Mouse (Mus musculus) limb, embryonic 12.5 days (tissue): Measurements from ENCODE around the gene Fancf. TPM values are rescaled to one million over a fixed set of nuclear protein-coding genes. Genes with fewer than 3 reads are reported as not detected.

Source experiments
- ATAC-seq: fragments of 200-750 bp; cut with Nextera tagmentation; 2 replicates; pipeline ENCODE4 v1.8.0; 2017; ENCODE audit warnings: low read depth, moderate TSS enrichment; ENCODE audit not compliant: insufficient number of reproducible peaks, insufficient read depth, low FRiP score, low TSS enrichment
- H3K27ac ChIP-seq: fragments of 300-500 bp; sonication (generic); 2 replicates; pipeline ENCODE4 v1.5.1; 2016; ENCODE audit warnings: mild to moderate bottlenecking, moderate library complexity
- H3K27me3 ChIP-seq: fragments of 300-500 bp; sonication (generic); 2 replicates; pipeline ENCODE4 v1.6.1; 2016; ENCODE audit warnings: mild to moderate bottlenecking, moderate library complexity
- H3K36me3 ChIP-seq: fragments of 300-500 bp; sonication (generic); 2 replicates; pipeline ENCODE4 v1.6.1; 2016; ENCODE audit warnings: mild to moderate bottlenecking, moderate library complexity
- H3K4me1 ChIP-seq: fragments of 300-500 bp; sonication (generic); replicated peaks from 2 replicates; pipeline ENCODE4 v1.6.1; 2016
- H3K4me2 ChIP-seq: fragments of 300-500 bp; sonication (generic); 2 replicates; pipeline ENCODE4 v1.6.1; 2016; ENCODE audit warnings: mild to moderate bottlenecking, moderate library complexity
- H3K4me3 ChIP-seq: fragments of 300-500 bp; sonication (generic); replicated peaks from 2 replicates; pipeline ENCODE4 v1.5.1; 2016; ENCODE audit warnings: mild to moderate bottlenecking
- H3K9ac ChIP-seq: fragments of 300-500 bp; sonication (generic); replicated peaks from 2 replicates; pipeline ENCODE4 v1.6.1; 2016; ENCODE audit warnings: mild to moderate bottlenecking, moderate library complexity
- H3K9me3 ChIP-seq: fragments of 300-500 bp; sonication (generic); 2 replicates; pipeline ENCODE4 v1.6.1; 2016; ENCODE audit warnings: mild to moderate bottlenecking, moderate library complexity
- WGBS: fragments of 180-500 bp; shearing (Covaris S2); methylation state at CpG from one replicate; pipeline ENCODE4 v1.1.7; 2016; 5-methylcytosine and 5-hydroxymethylcytosine counted together
- polyA plus RNA-seq: library from polyadenylated mRNA; unstranded; fragments of >200 nt; fragmentation: Nextera tagmentation; extraction: Ambion mirVana; gene quantifications from 2 replicates; pipeline ENCODE4 v1.2.1, GENCODE M21; 2016

Gene Fancf
- polyA plus RNA-seq, 1 experiment from 2014 or later = 27.0 TPM

- no peak overlapping the region for H3K27ac ChIP-seq
- no peak for ATAC-seq
Observed at GRCm38 (mm10) chr7:51840515-51840914, 21.6 kb downstream of the Fancf start.

GRCm38 (mm10) chr7:51831917-51832316, 30.1 kb downstream of the Fancf start:
- Histone ChIP-seq H3K9ac (no peak overlapping the region), H3K36me3 (no peaks in the 10 kb centered on the region), H3K4me3 (no peak overlapping the region), H3K27ac (peak overlapping the region; percentile 70), H3K27me3 (no peaks in the 10 kb centered on the region), H3K4me1 (peaks cover 18% of the 10 kb centered on the region), H3K4me2 (no peak overlapping the region), H3K9me3 (no peaks in the 10 kb centered on the region)
- WGBS = 4% methylated on average over 7 of the region's 7 CpGs
- ATAC-seq = peak; percentile 86

More at GRCm38 (mm10) chr7:51840515-51840914, 21.6 kb downstream of the Fancf start:
- Histone ChIP-seq H3K4me1 (no peaks in the 10 kb centered on the region), H3K9ac (no peak overlapping the region), H3K4me2 (no peak overlapping the region), H3K9me3 (peaks cover 10% of the 10 kb centered on the region), H3K4me3 (no peak overlapping the region), H3K36me3 (no peaks in the 10 kb centered on the region), H3K27me3 (no peaks in the 10 kb centered on the region)
- 86% methylated on average over 7 of the region's 7 CpGs for WGBS

- H3K27ac ChIP-seq = no peak overlapping the region
- no peak overlapping the region for H3K9ac ChIP-seq
- ATAC-seq = no peak
- 79% methylated on average over 7 of the region's 7 CpGs for WGBS
- no peaks in the 10 kb centered on the region for H3K36me3 ChIP-seq
- peaks cover 9% of the 10 kb centered on the region for H3K4me1 ChIP-seq
- H3K9me3 ChIP-seq = no peaks in the 10 kb centered on the region
- no peak overlapping the region for H3K4me3 ChIP-seq
- H3K4me2 ChIP-seq = no peak overlapping the region
- H3K27me3 ChIP-seq = no peaks in the 10 kb centered on the region
Observed at GRCm38 (mm10) chr7:51823562-51824338, 38.3 kb downstream of the Fancf start.

- no peak overlapping the region for H3K27ac ChIP-seq
- H3K4me1 ChIP-seq = peaks cover 9% of the 10 kb centered on the region
- no peaks in the 10 kb centered on the region for H3K9me3 ChIP-seq
- H3K27me3 ChIP-seq = no peaks in the 10 kb centered on the region
- ATAC-seq = no peak
- no peak overlapping the region for H3K4me2 ChIP-seq
- H3K4me3 ChIP-seq = no peak overlapping the region
- no peak overlapping the region for H3K9ac ChIP-seq
- H3K36me3 ChIP-seq = no peaks in the 10 kb centered on the region
- 73% methylated on average over 2 of the region's 2 CpGs for WGBS
Observed at GRCm38 (mm10) chr7:51821467-51821866, 40.6 kb downstream of the Fancf start.

- H3K4me2 ChIP-seq = no peak overlapping the region
- H3K9ac ChIP-seq = no peak overlapping the region
- H3K27me3 ChIP-seq = no peaks in the 10 kb centered on the region
- no peaks in the 10 kb centered on the region for H3K36me3 ChIP-seq
- 80% methylated on average over 1 of the region's 1 CpGs for WGBS
- no peak overlapping the region for H3K4me3 ChIP-seq
- H3K27ac ChIP-seq = no peak overlapping the region
- peaks cover 9% of the 10 kb centered on the region for H3K4me1 ChIP-seq
- no peak for ATAC-seq
- H3K9me3 ChIP-seq = no peaks in the 10 kb centered on the region
Observed at GRCm38 (mm10) chr7:51819891-51820290, 42.2 kb downstream of the Fancf start.

GRCm38 (mm10) chr7:51818251-51818974, 43.7 kb downstream of the Fancf start:
- ATAC-seq = no peak
- 74% methylated on average over 3 of the region's 3 CpGs for WGBS
- H3K4me3 ChIP-seq = no peak overlapping the region

GRCm38 (mm10) chr7:51816283-51816839, 45.7 kb downstream of the Fancf start:
- Histone ChIP-seq H3K27me3 (no peaks in the 10 kb centered on the region), H3K4me1 (no peaks in the 10 kb centered on the region), H3K9ac (no peak overlapping the region), H3K36me3 (no peaks in the 10 kb centered on the region), H3K4me2 (no peak overlapping the region), H3K27ac (no peak overlapping the region), H3K4me3 (no peak overlapping the region), H3K9me3 (no peaks in the 10 kb centered on the region)
- WGBS = 52% methylated on average over 3 of the region's 3 CpGs
- no peak for ATAC-seq

More at GRCm38 (mm10) chr7:51818251-51818974, 43.7 kb downstream of the Fancf start:
- no peak overlapping the region for H3K27ac ChIP-seq
- H3K27me3 ChIP-seq = no peaks in the 10 kb centered on the region
- no peaks in the 10 kb centered on the region for H3K4me1 ChIP-seq
- H3K36me3 ChIP-seq = no peaks in the 10 kb centered on the region
- H3K4me2 ChIP-seq = no peak overlapping the region
- no peak overlapping the region for H3K9ac ChIP-seq
- H3K9me3 ChIP-seq = no peaks in the 10 kb centered on the region

GRCm38 (mm10) chr7:51815473-51816282, 46.4 kb downstream of the Fancf start:
- Histone ChIP-seq H3K4me2 (no peak overlapping the region), H3K4me1 (no peaks in the 10 kb centered on the region), H3K36me3 (no peaks in the 10 kb centered on the region), H3K9ac (no peak overlapping the region), H3K4me3 (no peak overlapping the region), H3K9me3 (no peaks in the 10 kb centered on the region), H3K27me3 (no peaks in the 10 kb centered on the region), H3K27ac (no peak overlapping the region)
- ATAC-seq = 0 out of 2 replicates have a peak, but pooled peaks have one; percentile 52
- WGBS = 59% methylated on average over 4 of the region's 4 CpGs

Other genes with a start within 250 kb of the Fancf start
- gene Slc17a6, start 240.3 kb downstream of the Fancf start, polyA plus RNA-seq = 0.12 and 0.20 TPM in 2 replicates
- 176 and 179 TPM in 2 replicates for gene Gas2, start 252 bp downstream of the Fancf start, polyA plus RNA-seq
- gene Svip, start 143.8 kb upstream of the Fancf start, polyA plus RNA-seq = 3.4 TPM in 2 replicates
- gene 1700015G11Rik, start 153.5 kb upstream of the Fancf start, polyA plus RNA-seq = not detected in 2 replicates